Mouse (Mus musculus) erythroblast, embryonic 14.5 days (primary cell): ENCODE results near the gene Kbtbd6.

Experiments used
- GATA1 ChIP-seq: IDR thresholded peaks from 2 replicates; pipeline ENCODE4 v1.6.1; 2012; ENCODE audit warnings: low read length, inconsistent platforms, mixed read lengths
- TAL1 ChIP-seq: IDR thresholded peaks from 3 replicates; pipeline ENCODE4 v1.6.1; 2012; ENCODE audit warnings: low read length, inconsistent platforms, mixed read lengths

DNA sequence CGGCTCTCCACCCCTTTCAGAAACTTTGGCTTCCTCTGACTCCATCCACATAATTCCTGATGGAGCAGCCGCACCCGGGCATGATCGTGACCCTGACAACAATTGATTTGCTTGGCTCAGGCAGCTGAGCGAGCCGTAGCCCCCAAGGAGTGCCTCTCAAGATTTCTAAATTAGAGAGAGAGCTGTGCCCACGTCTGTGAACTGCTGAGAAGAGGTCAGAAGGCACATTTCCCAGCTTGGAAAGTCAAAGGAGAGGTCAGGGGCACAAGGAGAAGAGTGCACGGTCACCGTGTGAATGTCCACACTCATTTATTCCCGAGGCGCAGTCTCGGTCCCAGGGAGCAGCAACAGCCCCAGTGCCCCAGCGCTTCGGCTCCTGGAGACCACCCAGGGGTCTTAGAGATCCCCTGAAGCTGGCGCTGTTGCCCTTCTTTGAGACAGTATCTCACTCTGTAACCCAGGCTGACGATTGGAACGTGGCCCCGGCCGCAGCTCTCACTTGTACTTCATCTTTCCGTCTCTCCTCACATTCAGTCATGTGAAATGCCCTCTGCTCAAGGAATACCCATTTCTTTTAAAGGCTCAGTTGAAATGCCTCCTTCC lies 31.5 kb upstream of the Kbtbd6 start:
- TF ChIP-seq GATA1: no peak
- no peak for TF ChIP-seq TAL1
